Mouse (Mus musculus) heart, embryonic 11.5 days (tissue): ENCODE results near the gene Rp2. TPM values are rescaled to one million over a fixed set of nuclear protein-coding genes. Genes with fewer than 3 reads are reported as not detected.
"Not testable (repeated sequence)": the region's sequence is repeated elsewhere in the genome, so short reads cannot be mapped to it uniquely, and the experiment has no call there.

Experiments
- ATAC-seq: fragments of 200-750 bp; cut with Nextera tagmentation; replicated peaks from 2 replicates; pipeline ENCODE4 v1.8.0; 2017; ENCODE audit warnings: moderate library complexity; ENCODE audit not compliant: insufficient number of reproducible peaks, low FRiP score, low TSS enrichment
- H3K27ac ChIP-seq: fragments of 300-500 bp; sonication (generic); 2 replicates; pipeline ENCODE4 v1.5.1; 2014; ENCODE audit warnings: mild to moderate bottlenecking, low read depth, low read length
- H3K27me3 ChIP-seq: fragments of 300-500 bp; sonication (generic); 2 replicates; pipeline ENCODE4 v1.6.1; 2014; ENCODE audit warnings: mild to moderate bottlenecking, low read length, mixed read lengths; ENCODE audit not compliant: control insufficient read depth, insufficient read depth
- H3K36me3 ChIP-seq: fragments of 300-500 bp; sonication (generic); 2 replicates; pipeline ENCODE4 v1.6.1; 2014; ENCODE audit warnings: mild to moderate bottlenecking, low read length, moderate library complexity, mixed read lengths; ENCODE audit not compliant: control insufficient read depth, insufficient read depth
- H3K4me1 ChIP-seq: fragments of 300-500 bp; sonication (generic); 2 replicates; pipeline ENCODE4 v1.6.1; 2014; ENCODE audit warnings: low read length; ENCODE audit not compliant: control insufficient read depth, insufficient read depth
- H3K4me2 ChIP-seq: fragments of 300-500 bp; sonication (generic); 2 replicates; pipeline ENCODE4 v1.6.1; 2014; ENCODE audit warnings: mild to moderate bottlenecking, moderate library complexity
- H3K4me3 ChIP-seq: fragments of 300-500 bp; sonication (generic); 2 replicates; pipeline ENCODE4 v1.5.1; 2014; ENCODE audit warnings: low read depth, low read length
- H3K9ac ChIP-seq: fragments of 300-500 bp; sonication (generic); 2 replicates; pipeline ENCODE4 v1.6.1; 2014; ENCODE audit warnings: mild to moderate bottlenecking, low read depth, low read length, moderate library complexity
- H3K9me3 ChIP-seq: fragments of 300-500 bp; sonication (generic); replicated peaks from 2 replicates; pipeline ENCODE4 v1.6.1; 2016; ENCODE audit warnings: low read length; ENCODE audit not compliant: control insufficient read depth
- WGBS: fragments of 180-500 bp; shearing (Covaris S2); extraction: QIAGEN DNeasy Blood & Tissue Kit; methylation state at CpG from one replicate; pipeline ENCODE4 v1.1.7; 2014; ENCODE audit not compliant: insufficient replicate concordance; 5-methylcytosine and 5-hydroxymethylcytosine counted together
- polyA plus RNA-seq: library from polyadenylated mRNA; unstranded; fragments of >200 nt; fragmentation: Nextera tagmentation; extraction: Ambion mirVana; gene quantifications from 2 replicates; pipeline ENCODE4 v1.2.1, GENCODE M21; 2014

Gene Rp2
- polyA plus RNA-seq, 1 experiment from 2014 or later, result 16.7 TPM

- Histone ChIP-seq H3K9ac (no peak overlapping the region), H3K4me3 (no peak overlapping the region), H3K36me3 (no peaks in the 10 kb centered on the region), H3K4me1 (no peaks in the 10 kb centered on the region), H3K27me3 (no peaks in the 10 kb centered on the region), H3K4me2 (no peak overlapping the region), H3K27ac (no peak overlapping the region), H3K9me3 (no peaks in the 10 kb centered on the region)
- ATAC-seq, result no peak
- 73% methylated on average over 7 of the region's 7 CpGs for whole genome bisulfite sequencing
Observed at GRCm38 (mm10) chrX:20379347-20380014, 15.2 kb downstream of the Rp2 start.

GRCm38 (mm10) chrX:20382260-20382659 is 18.0 kb downstream of the Rp2 start:
- H3K4me2 ChIP-seq, result no peak overlapping the region
- no peaks in the 10 kb centered on the region for H3K9me3 ChIP-seq
- 78% methylated on average over 6 of the region's 6 CpGs for WGBS
- H3K9ac ChIP-seq, result no peak overlapping the region
- no peak overlapping the region for H3K4me3 ChIP-seq
- no peaks in the 10 kb centered on the region for H3K4me1 ChIP-seq
- H3K27me3 ChIP-seq, result no peaks in the 10 kb centered on the region
- H3K27ac ChIP-seq, result no peak overlapping the region
- no peak for ATAC-seq
- no peaks in the 10 kb centered on the region for H3K36me3 ChIP-seq

DNA sequence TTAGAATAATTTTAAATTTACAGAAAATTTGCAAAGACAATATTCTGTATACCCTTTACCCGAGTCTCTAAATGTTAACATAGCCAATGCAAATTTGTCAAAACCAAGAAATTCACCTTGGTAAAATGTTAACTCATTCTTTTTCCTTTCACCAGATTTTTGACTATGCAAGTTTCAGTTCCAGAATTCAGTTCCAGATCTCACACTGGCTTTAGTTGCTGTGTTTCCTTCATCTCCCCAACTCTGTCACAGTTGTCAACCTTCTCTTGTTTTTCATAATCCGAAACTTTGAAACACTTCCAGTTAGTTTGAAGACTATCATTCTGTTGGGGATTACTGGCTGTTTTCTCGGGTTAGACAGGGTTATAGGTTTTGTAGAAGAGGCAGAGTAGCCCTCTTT is 22.7 kb downstream of the Rp2 start:
- Histone ChIP-seq H3K27me3 (no peaks in the 10 kb centered on the region), H3K9me3 (no peaks in the 10 kb centered on the region), H3K36me3 (no peaks in the 10 kb centered on the region), H3K9ac (no peak overlapping the region), H3K4me3 (no peak overlapping the region), H3K4me2 (no peak overlapping the region), H3K4me1 (no peaks in the 10 kb centered on the region), H3K27ac (no peak overlapping the region)
- ATAC-seq, result no peak
- 77% methylated on average over 3 of the region's 3 CpGs for WGBS

DNA sequence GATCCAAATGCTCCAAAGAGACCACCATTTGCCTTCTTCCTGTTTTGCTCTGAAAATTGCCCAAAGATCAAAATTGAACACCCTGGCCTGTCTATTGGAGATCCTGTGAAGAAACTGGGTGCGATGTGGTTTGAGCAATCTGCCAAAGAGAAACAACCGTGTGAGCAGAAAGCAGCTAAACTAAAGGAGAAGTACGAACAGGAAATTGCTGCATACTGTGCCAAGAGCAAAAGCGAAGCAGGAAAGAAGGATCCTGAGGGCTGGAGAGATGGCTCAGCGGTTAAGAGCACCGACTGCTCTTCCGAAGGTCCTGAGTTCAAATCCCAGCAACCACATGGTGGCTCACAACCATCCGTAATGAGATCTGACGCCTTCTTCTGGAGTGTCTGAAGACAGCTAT is 27.7 kb downstream of the Rp2 start:
- not testable (repeated sequence) for H3K9me3 ChIP-seq, H3K4me2 ChIP-seq, H3K27ac ChIP-seq, H3K4me1 ChIP-seq, H3K36me3 ChIP-seq, H3K27me3 ChIP-seq, ATAC-seq, H3K4me3 ChIP-seq, H3K9ac ChIP-seq
- 86% methylated on average over 9 of the region's 9 CpGs for WGBS

DNA sequence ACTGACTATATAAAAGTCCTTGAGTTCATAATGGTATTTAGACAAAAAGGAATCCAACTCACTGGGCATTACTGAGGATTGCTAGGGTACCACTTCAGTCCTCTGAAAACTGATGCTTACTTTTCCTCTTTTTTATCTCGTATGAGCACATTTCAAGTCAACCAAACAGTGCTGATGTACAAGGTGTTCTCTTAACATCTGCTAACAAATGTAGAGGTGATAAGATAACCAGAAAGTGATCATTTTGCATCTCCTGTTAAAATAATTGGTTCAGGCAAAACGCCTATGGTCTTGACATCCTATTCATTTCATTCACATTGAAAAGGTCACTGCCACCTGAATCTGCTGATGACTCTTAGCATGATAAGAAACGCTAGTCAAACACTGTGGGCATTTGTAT is 28.7 kb downstream of the Rp2 start:
- Histone ChIP-seq H3K4me3 (no peak overlapping the region), H3K27me3 (no peaks in the 10 kb centered on the region), H3K9me3 (no peaks in the 10 kb centered on the region), H3K27ac (no peak overlapping the region), H3K9ac (no peak overlapping the region), H3K36me3 (no peaks in the 10 kb centered on the region), H3K4me1 (no peaks in the 10 kb centered on the region), H3K4me2 (no peak overlapping the region)
- ATAC-seq, result no peak
- 55% methylated on average over 3 of the region's 3 CpGs for WGBS

GRCm38 (mm10) chrX:20404068-20404467 is 39.8 kb downstream of the Rp2 start:
- 78% methylated on average over 4 of the region's 4 CpGs for WGBS
- no peak overlapping the region for H3K4me3 ChIP-seq
- H3K4me2 ChIP-seq, result no peak overlapping the region
- no peaks in the 10 kb centered on the region for H3K4me1 ChIP-seq
- no peak overlapping the region for H3K9ac ChIP-seq
- H3K9me3 ChIP-seq, result no peaks in the 10 kb centered on the region
- H3K36me3 ChIP-seq, result no peaks in the 10 kb centered on the region
- no peaks in the 10 kb centered on the region for H3K27me3 ChIP-seq
- ATAC-seq, result no peak
- no peak overlapping the region for H3K27ac ChIP-seq

GRCm38 (mm10) chrX:20406909-20407308 is 42.6 kb downstream of the Rp2 start:
- no peak for ATAC-seq
- no peaks in the 10 kb centered on the region for H3K36me3 ChIP-seq
- no peak overlapping the region for H3K4me3 ChIP-seq
- H3K4me1 ChIP-seq, result no peaks in the 10 kb centered on the region
- H3K9me3 ChIP-seq, result no peaks in the 10 kb centered on the region
- H3K27me3 ChIP-seq, result no peaks in the 10 kb centered on the region
- WGBS, result 92% methylated on average over 2 of the region's 2 CpGs
- no peak overlapping the region for H3K27ac ChIP-seq
- H3K9ac ChIP-seq, result no peak overlapping the region
- H3K4me2 ChIP-seq, result no peak overlapping the region

- no peak overlapping the region for H3K9ac ChIP-seq
- H3K9me3 ChIP-seq, result no peaks in the 10 kb centered on the region
- H3K27ac ChIP-seq, result no peak overlapping the region
- WGBS, result 67% methylated on average over 2 of the region's 2 CpGs
- H3K27me3 ChIP-seq, result no peaks in the 10 kb centered on the region
- no peak overlapping the region for H3K4me3 ChIP-seq
- no peak for ATAC-seq
- no peak overlapping the region for H3K4me2 ChIP-seq
- H3K4me1 ChIP-seq, result no peaks in the 10 kb centered on the region
- no peaks in the 10 kb centered on the region for H3K36me3 ChIP-seq
Observed at GRCm38 (mm10) chrX:20407676-20408075, 43.4 kb downstream of the Rp2 start.

DNA sequence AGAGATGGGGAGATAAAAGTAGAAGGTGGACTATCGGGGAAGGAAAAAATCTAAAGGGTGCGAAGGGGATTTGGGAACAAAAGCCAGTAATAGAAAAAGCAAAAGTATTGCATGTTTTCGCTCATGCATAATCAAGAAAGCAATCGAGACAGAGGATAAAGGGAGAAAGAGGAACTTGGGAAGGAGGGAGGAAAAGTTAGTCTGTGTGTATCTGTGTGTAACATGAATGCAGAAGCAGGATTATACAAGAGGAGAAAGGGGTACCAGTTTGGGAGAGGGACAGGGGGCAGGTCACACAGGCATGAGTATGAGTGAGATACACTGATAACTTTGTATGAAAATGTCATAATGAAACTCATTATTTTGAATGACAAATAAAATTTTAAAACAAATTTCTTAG is 47.1 kb downstream of the Rp2 start:
- Histone ChIP-seq H3K4me2 (no peak overlapping the region), H3K9ac (no peak overlapping the region), H3K9me3 (no peaks in the 10 kb centered on the region), H3K4me3 (no peak overlapping the region), H3K27me3 (no peaks in the 10 kb centered on the region), H3K27ac (no peak overlapping the region), H3K36me3 (no peaks in the 10 kb centered on the region), H3K4me1 (no peaks in the 10 kb centered on the region)
- 86% methylated on average over 4 of the region's 4 CpGs for WGBS
- ATAC-seq, result no peak
